Mouse (Mus musculus): ENCODE data around the gene Trim27. TPM values are rescaled to one million over a fixed set of nuclear protein-coding genes. Genes with fewer than 3 reads are reported as not detected.
A peak's percentile ranks its signal among the peaks of the same experiment; 100 is the strongest.

Trim27 gene
- polyA plus RNA-seq, 1 experiment from 2014 or later, result 76.1 TPM

DNA sequence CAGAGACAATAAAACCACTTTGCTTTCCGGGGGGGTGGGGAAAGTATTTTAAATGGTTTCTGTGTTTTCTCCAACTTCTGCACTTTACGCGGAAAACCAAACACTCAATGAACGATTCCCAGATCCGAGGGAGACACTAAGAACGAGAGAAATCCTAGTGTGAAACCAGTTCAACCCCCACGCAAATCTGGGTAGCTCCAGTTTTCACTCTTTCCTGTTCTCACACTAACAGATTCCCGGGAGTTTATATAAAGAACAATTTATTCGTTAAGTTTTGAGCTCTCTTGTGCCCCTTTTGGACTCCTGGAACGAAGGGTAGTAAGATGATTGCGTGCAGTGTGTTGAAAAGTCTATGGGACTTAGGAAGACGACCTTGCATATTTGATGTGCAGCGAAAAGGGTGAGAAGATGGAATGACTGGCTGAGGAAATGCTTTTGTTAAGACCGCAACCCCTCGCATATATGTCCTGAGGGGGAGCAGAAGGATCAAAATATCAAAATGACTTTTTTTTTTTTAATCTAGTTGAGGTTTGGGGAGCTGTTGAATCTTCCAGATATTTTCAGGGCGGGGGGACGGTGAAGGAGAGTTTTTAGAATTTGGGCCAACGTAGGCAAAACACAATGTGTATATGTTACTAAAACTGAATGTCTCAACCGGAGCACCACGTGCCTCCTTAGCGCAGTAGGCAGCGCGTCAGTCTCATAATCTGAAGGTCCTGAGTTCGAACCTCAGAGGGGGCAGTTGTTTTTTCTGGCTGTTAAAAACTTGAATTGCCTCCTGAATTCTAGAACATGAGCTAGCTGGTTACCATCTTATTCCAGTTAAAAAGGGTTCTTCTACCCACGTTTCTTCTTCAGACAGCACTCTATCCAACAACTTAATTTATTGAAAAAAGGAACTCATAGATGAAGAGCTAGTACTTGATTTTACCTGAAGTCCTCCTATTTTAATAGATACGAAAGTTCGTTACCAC is 12.0 kb upstream of the Trim27 start:
- peaks cover 4% of the 10 kb centered on the region for H3K27me3 ChIP-seq (replicated peaks)
- WGBS, result under 1% methylated on average over 27 of the region's 27 CpGs
- H3K27ac ChIP-seq (replicated peaks), result peak overlapping the region; percentile 58; the same call in 1 of the 2 replicates
- H3K4me1 ChIP-seq, result peaks cover 29% of the 10 kb centered on the region; the same call in 1 of the 2 replicates
- H3K9me3 ChIP-seq (replicated peaks), result no peaks in the 10 kb centered on the region
- H3K4me3 ChIP-seq (replicated peaks), result peak overlapping the region; percentile 62
- H3K9ac ChIP-seq (replicated peaks), result peak overlapping the region; percentile 26
- ATAC-seq (ENCODE audit: low FRiP score), result peak; percentile 72
- no peaks in the 10 kb centered on the region for H3K36me3 ChIP-seq
- H3K4me2 ChIP-seq, result peak overlapping the region; percentile 92

DNA sequence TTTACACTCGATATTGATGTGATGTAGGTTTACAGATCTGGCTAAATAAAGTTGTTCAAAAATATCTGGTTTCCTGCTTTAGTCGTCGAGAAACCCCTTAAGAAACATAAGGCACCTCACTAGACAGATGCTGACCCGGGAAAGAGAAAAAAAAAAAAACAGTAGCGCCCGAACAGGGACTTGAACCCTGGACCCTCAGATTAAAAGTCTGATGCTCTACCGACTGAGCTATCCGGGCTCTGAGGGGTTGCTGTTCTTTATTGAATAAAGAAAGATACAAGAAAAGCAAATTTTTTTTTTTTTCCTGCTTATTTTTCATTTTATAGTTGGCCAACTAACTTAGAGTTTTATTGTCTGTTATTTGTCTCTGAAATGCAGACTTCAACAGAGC is 11.3 kb upstream of the Trim27 start:
- Histone ChIP-seq H3K27ac (replicated peaks) (no peak overlapping the region), H3K4me1 (peaks cover 34% of the 10 kb centered on the region; the same call in 1 of the 2 replicates), H3K4me3 (replicated peaks) (peak overlapping the region; percentile 62), H3K36me3 (no peaks in the 10 kb centered on the region), H3K9me3 (replicated peaks) (no peaks in the 10 kb centered on the region), H3K9ac (replicated peaks) (peak overlapping the region; percentile 52; the same call in 1 of the 2 replicates), H3K4me2 (peak overlapping the region; percentile 92), H3K27me3 (replicated peaks) (peaks cover 4% of the 10 kb centered on the region)
- under 1% methylated on average over 8 of the region's 8 CpGs for WGBS
- ATAC-seq (ENCODE audit: low FRiP score), result peak; percentile 67

GRCm38 (mm10) chr13:21168371-21169011 is 10.8 kb upstream of the Trim27 start:
- no peak overlapping the region; the same call in 1 of the 2 replicates for H3K27ac ChIP-seq (replicated peaks)

DNA sequence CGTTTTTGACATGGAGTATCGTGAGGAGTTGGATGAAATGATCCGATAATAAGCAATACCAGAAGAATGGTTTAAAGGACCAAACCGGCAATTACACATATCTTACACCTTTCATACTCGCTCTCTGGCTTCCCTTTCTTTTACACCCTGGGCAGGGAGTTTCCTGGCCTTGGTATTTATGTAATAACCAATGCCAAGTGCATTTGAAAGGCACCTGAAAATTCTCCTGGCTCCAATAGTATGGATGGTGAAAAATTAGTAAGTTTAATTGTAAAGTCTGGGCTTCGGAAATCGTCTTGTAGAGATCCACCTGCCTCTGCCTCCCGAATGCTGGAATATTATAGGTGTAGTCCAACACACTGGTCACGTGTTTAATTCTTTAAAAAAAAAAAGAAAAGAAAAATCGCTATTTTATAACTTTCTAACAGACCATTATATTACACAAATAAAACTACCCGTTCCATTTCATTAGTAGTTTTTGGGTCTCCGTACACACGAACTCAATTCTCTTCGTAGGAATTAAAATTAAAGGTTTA is 10.1 kb upstream of the Trim27 start:
- H3K9me3 ChIP-seq (replicated peaks), result no peaks in the 10 kb centered on the region
- H3K36me3 ChIP-seq, result no peaks in the 10 kb centered on the region
- H3K9ac ChIP-seq (replicated peaks), result peak overlapping the region; percentile 52
- peaks cover 4% of the 10 kb centered on the region for H3K27me3 ChIP-seq (replicated peaks)
- peak overlapping the region; percentile 62 for H3K4me3 ChIP-seq (replicated peaks)
- H3K4me1 ChIP-seq, result peaks cover 40% of the 10 kb centered on the region; the same call in 1 of the 2 replicates
- ATAC-seq (ENCODE audit: low FRiP score), result no peak
- WGBS, result 5% methylated on average over 14 of the region's 14 CpGs
- H3K4me2 ChIP-seq, result peak overlapping the region; percentile 92
- no peak overlapping the region for H3K27ac ChIP-seq (replicated peaks)

More at GRCm38 (mm10) chr13:21168371-21169011, 10.8 kb upstream of the Trim27 start:
- H3K36me3 ChIP-seq, result no peaks in the 10 kb centered on the region
- H3K4me1 ChIP-seq, result peaks cover 40% of the 10 kb centered on the region; the same call in 1 of the 2 replicates
- H3K9ac ChIP-seq (replicated peaks), result peak overlapping the region; percentile 52
- peak overlapping the region; percentile 62 for H3K4me3 ChIP-seq (replicated peaks)
- WGBS, result under 1% methylated on average over 16 of the region's 16 CpGs
- peak overlapping the region; percentile 92 for H3K4me2 ChIP-seq
- H3K27me3 ChIP-seq (replicated peaks), result peaks cover 4% of the 10 kb centered on the region
- H3K9me3 ChIP-seq (replicated peaks), result no peaks in the 10 kb centered on the region
- no peak for ATAC-seq (ENCODE audit: low FRiP score)

GRCm38 (mm10) chr13:21169657-21170430 is 9.4 kb upstream of the Trim27 start:
- H3K27me3 ChIP-seq (replicated peaks), result peaks cover 4% of the 10 kb centered on the region
- peak overlapping the region; percentile 79; the same call in 1 of the 2 replicates for H3K27ac ChIP-seq (replicated peaks)
- H3K9me3 ChIP-seq (replicated peaks), result no peaks in the 10 kb centered on the region
- peak; percentile 74 for ATAC-seq (ENCODE audit: low FRiP score)
- H3K36me3 ChIP-seq, result no peaks in the 10 kb centered on the region
- peak overlapping the region; percentile 92 for H3K4me2 ChIP-seq
- H3K9ac ChIP-seq (replicated peaks), result peak overlapping the region; percentile 42; the same call in 1 of the 2 replicates
- WGBS, result under 1% methylated on average over 39 of the region's 39 CpGs
- H3K4me3 ChIP-seq (replicated peaks), result peak overlapping the region; percentile 62
- H3K4me1 ChIP-seq, result peaks cover 40% of the 10 kb centered on the region; the same call in 1 of the 2 replicates

DNA sequence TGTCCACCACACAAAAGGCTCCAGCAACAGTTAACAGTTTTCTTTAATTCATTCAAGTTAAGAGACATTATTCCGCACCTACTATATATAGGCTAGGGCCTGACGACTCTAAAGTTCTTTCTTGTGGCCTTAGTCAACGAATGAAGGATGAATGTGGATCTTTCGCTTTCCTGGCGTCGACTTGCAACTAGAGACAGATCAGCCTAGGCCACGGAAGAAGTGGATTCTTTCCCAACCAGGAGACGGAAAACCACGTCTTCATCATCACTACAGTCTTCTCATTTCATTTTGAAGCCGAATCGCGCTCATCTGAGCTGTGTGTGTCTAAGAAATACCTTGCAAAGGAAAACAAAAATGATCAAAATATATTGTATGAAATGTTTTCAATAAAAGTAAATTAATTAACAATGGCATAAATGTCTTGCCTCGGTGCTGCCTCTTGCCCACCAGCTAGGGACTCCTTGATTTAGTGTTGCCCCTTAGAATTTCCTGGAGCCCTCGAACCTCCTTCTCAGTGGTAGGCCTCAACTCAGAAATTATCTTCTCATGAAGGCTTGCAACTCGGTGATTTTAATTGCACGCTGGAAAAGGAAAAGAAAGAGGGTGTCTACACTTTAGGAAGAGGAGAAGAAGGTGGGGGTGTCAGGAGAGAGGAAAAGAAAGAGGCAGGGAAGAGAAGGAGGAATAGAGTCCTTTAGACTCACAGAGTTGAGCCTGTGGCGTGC is 8.7 kb upstream of the Trim27 start:
- WGBS, result 38% methylated on average over 17 of the region's 17 CpGs
- H3K27ac ChIP-seq (replicated peaks), result peak overlapping the region; percentile 37; the same call in 1 of the 2 replicates
- H3K27me3 ChIP-seq (replicated peaks), result peaks cover 1% of the 10 kb centered on the region
- no peak for ATAC-seq (ENCODE audit: low FRiP score)
- no peaks in the 10 kb centered on the region for H3K36me3 ChIP-seq
- H3K9ac ChIP-seq (replicated peaks), result peak overlapping the region; percentile 26; the same call in 1 of the 2 replicates
- peaks cover 40% of the 10 kb centered on the region; the same call in 1 of the 2 replicates for H3K4me1 ChIP-seq
- H3K9me3 ChIP-seq (replicated peaks), result no peaks in the 10 kb centered on the region
- H3K4me3 ChIP-seq (replicated peaks), result peak overlapping the region; percentile 62
- peak overlapping the region; percentile 92 for H3K4me2 ChIP-seq

DNA sequence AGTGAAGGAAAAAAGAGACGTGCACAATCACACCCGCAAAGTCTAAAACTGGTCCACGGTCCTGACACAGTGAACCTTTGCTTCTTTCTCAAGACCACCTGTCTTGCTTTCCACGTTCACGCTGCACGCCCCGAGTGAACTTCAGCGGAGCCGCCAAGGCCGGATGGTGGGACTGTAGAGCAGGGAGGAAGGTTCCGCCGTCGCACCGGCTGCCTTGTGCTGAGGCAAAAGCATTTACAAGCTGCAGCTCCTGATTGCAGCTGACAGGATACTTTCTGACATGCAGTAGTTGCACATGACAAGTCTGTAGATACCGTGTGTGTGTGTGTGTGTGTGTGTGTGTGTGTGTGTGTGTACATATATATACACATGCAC is 8.1 kb upstream of the Trim27 start:
- no peak for ATAC-seq (ENCODE audit: low FRiP score)
- H3K9ac ChIP-seq (replicated peaks), result peak overlapping the region; percentile 26; the same call in 1 of the 2 replicates

GRCm38 (mm10) chr13:21171600-21172150 is 7.6 kb upstream of the Trim27 start:
- Histone ChIP-seq H3K9ac (replicated peaks) (peak overlapping the region; percentile 12; the same call in 1 of the 2 replicates), H3K36me3 (no peaks in the 10 kb centered on the region), H3K9me3 (replicated peaks) (no peaks in the 10 kb centered on the region), H3K4me3 (replicated peaks) (peak overlapping the region; percentile 62), H3K27ac (replicated peaks) (no peak overlapping the region), H3K4me1 (peaks cover 32% of the 10 kb centered on the region; the same call in 1 of the 2 replicates), H3K27me3 (replicated peaks) (no peaks in the 10 kb centered on the region), H3K4me2 (peak overlapping the region; percentile 92)
- WGBS, result under 1% methylated on average over 12 of the region's 12 CpGs
- ATAC-seq (ENCODE audit: low FRiP score), result peak; percentile 39

More for the DNA sequence above, 8.1 kb upstream of the Trim27 start:
- H3K9me3 ChIP-seq (replicated peaks), result no peaks in the 10 kb centered on the region
- H3K4me1 ChIP-seq, result peaks cover 38% of the 10 kb centered on the region; the same call in 1 of the 2 replicates
- WGBS, result 7% methylated on average over 15 of the region's 15 CpGs
- peak overlapping the region; percentile 62 for H3K4me3 ChIP-seq (replicated peaks)
- H3K27ac ChIP-seq (replicated peaks), result peak overlapping the region; percentile 37; the same call in 1 of the 2 replicates
- no peaks in the 10 kb centered on the region for H3K27me3 ChIP-seq (replicated peaks)
- no peaks in the 10 kb centered on the region for H3K36me3 ChIP-seq
- peak overlapping the region; percentile 92 for H3K4me2 ChIP-seq

DNA sequence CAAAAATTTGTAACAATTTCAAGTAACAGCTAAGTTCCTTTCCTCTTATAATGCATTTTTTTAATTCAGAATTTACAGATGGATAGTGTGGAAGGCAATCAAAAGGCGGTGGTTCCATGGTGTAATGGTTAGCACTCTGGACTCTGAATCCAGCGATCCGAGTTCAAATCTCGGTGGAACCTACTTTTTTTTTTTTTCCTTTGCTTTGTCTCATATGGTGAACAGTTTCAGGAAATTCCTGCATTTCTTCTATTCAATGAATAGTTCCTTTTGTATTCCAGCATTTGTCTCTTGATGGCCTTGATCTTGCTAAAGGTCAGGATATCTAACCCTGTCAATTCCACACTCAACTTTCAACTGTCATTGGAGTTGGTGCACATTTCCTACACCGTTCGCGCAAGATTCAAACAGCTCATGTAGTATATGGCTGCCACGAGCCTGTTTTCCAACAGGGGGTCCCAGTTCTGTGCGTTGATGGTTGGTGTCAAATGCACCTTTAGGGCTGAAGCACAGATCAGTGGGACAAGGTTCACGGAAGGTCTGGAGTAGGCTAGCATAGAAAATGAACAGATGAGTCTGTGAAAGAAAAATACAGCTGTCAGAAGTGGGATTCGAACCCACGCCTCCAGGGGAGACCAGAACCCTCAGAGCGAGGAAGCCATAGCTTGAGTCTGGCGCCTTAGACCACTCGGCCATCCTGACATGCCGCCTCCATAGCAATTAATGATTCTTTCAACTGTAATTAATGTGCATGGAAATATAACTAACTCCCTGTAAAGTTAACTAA is 6.8 kb upstream of the Trim27 start:
- ATAC-seq (ENCODE audit: low FRiP score), result peak; percentile 65
- Histone ChIP-seq H3K9me3 (replicated peaks) (no peaks in the 10 kb centered on the region), H3K36me3 (no peaks in the 10 kb centered on the region), H3K9ac (replicated peaks) (peak overlapping the region; percentile 20; the same call in 1 of the 2 replicates), H3K4me2 (peak overlapping the region; percentile 92), H3K27ac (replicated peaks) (peak overlapping the region; percentile 46; the same call in 1 of the 2 replicates), H3K4me3 (replicated peaks) (peak overlapping the region; percentile 62), H3K4me1 (peaks cover 31% of the 10 kb centered on the region; the same call in 1 of the 2 replicates), H3K27me3 (replicated peaks) (no peaks in the 10 kb centered on the region)
- under 1% methylated on average over 16 of the region's 16 CpGs for WGBS

Data from neural tube, embryonic 15.5 days (tissue).